Mouse (Mus musculus) inflammation-experienced regulatory T-cells (primary cell): ENCODE measurements around the gene Grap2. TPM values are rescaled to one million over a fixed set of nuclear protein-coding genes. Genes with fewer than 3 reads are reported as not detected.

ENCODE experiments used
- polyA plus RNA-seq, 2 experiments: library from polyadenylated mRNA; unstranded; fragments of 100-300 nt; shearing (Covaris generic); gene quantifications; one replicate each; pipeline ENCODE4 v1.2.1; 2017

Grap2 gene
- polyA plus RNA-seq, result 10 to 100 TPM; 47.2 to 63.5 TPM

GRCm38 (mm10) chr15:80572291-80572690 lies at the start of gene Grap2:
TSS of gene Grap2 (plus strand) at chr15:80572594.

GRCm38 (mm10) chr15:80565106-80565665 lies 7.2 kb upstream of the Grap2 start, which contains the start of gene Enthd1:
TSS of gene Enthd1 (minus strand) at chr15:80565156.

GRCm38 (mm10) chr15:80671295-80672252 lies 99.2 kb downstream of the Grap2 start, which contains the start of gene Fam83f:
TSS of gene Fam83f (plus strand) at chr15:80671847.

Other genes starting within 250 kb of the Grap2 start
- 1 to 10 TPM in 1 of 2 experiments, under 1 TPM in 1; 0.46 to 1.7 TPM for gene Enthd1, start 7.4 kb upstream of the Grap2 start, polyA plus RNA-seq
- gene Fam83f, start 99.3 kb downstream of the Grap2 start, polyA plus RNA-seq, result 1 to 10 TPM in 1 of 2 experiments, under 1 TPM in 1; 0.30 to 1.2 TPM
- gene Tnrc6b, start 138.7 kb downstream of the Grap2 start, polyA plus RNA-seq, result 10 to 100 TPM; 33.8 to 35.8 TPM